Mouse (Mus musculus) CH12.LX (cell line): ENCODE measurements around the gene 1700088E04Rik. TPM values are rescaled to one million over a fixed set of nuclear protein-coding genes. Genes with fewer than 3 reads are reported as not detected.

ENCODE experiments used
- DNase-seq: peaks from one replicate; pipeline ENCODE4 v3.0.0-alpha.2; 2013; ENCODE audit errors: extremely low read depth
- H3K27ac ChIP-seq: 2 replicates; pipeline ENCODE4 v1.5.1; 2012; ENCODE audit warnings: low read depth, mild to moderate bottlenecking, control low read depth, moderate library complexity; ENCODE audit not compliant: insufficient read depth
- H3K27me3 ChIP-seq: replicated peaks from 2 replicates; pipeline ENCODE3; 2012; ENCODE audit warnings: inconsistent platforms
- H3K36me3 ChIP-seq, 2 experiments: replicated peaks in 1 of 2; 2 replicates each; pipeline versions ENCODE3 to v1.6.1; 2012; ENCODE audit warnings: inconsistent platforms in 1 of 2, low read length in 1 of 2, mild to moderate bottlenecking in 1 of 2, mixed read lengths in 1 of 2, moderate library complexity in 1 of 2; ENCODE audit not compliant: control insufficient read depth in 1 of 2, insufficient read depth in 1 of 2
- H3K4me1 ChIP-seq, 2 experiments: 2 replicates each; pipeline ENCODE4 v1.6.1; 2012; ENCODE audit warnings: inconsistent platforms in 1 of 2, moderate library complexity in 1 of 2; ENCODE audit not compliant: insufficient read depth in 2 of 2, control insufficient read depth in 1 of 2
- H3K4me2 ChIP-seq: 2 replicates; pipeline ENCODE4 v1.6.1; 2012; ENCODE audit warnings: low read depth, mild to moderate bottlenecking, control low read depth; ENCODE audit not compliant: poor library complexity, insufficient read depth, severe bottlenecking
- H3K4me3 ChIP-seq, 3 experiments: fragments of 150-350 bp in 1 of 3; sonication (generic) in 1 of 3; replicated peaks in 1 of 3; 2 replicates each; pipeline versions ENCODE3 to v1.5.1; 2011 to 2012; ENCODE audit warnings: low read depth in 2 of 3, low read length in 2 of 3, mild to moderate bottlenecking in 2 of 3, moderate library complexity in 2 of 3, control low read depth in 1 of 3, improper control_type of control experiment in 1 of 3, inconsistent platforms in 1 of 3, mixed read lengths in 1 of 3; ENCODE audit not compliant: poor library complexity in 1 of 3
- H3K79me2 ChIP-seq: replicated peaks from 2 replicates; pipeline ENCODE4 v1.6.1; 2012; ENCODE audit warnings: mild to moderate bottlenecking, moderate library complexity; ENCODE audit not compliant: control insufficient read depth, poor library complexity, insufficient read depth, severe bottlenecking; ENCODE audit errors: extremely low read depth
- H3K9ac ChIP-seq: 2 replicates; pipeline ENCODE4 v1.6.1; 2012; ENCODE audit warnings: low read depth, mild to moderate bottlenecking, control low read depth, moderate library complexity; ENCODE audit not compliant: insufficient read depth
- H3K9me3 ChIP-seq: replicated peaks from 2 replicates; pipeline ENCODE3; 2012; ENCODE audit warnings: low read length, inconsistent platforms, mixed read lengths
- E2F4 ChIP-seq: IDR thresholded peaks from 2 replicates; pipeline ENCODE4 v1.6.1; 2011; ENCODE audit warnings: low read depth, low read length, improper control_type of control experiment; ENCODE audit not compliant: insufficient replicate concordance
- ELF1 ChIP-seq: IDR thresholded peaks from 2 replicates; pipeline ENCODE4 v1.6.1; 2014; ENCODE audit warnings: low read depth, mild to moderate bottlenecking, inconsistent platforms, low read length, improper control_type of control experiment
- EP300 ChIP-seq: IDR thresholded peaks from 2 replicates; pipeline ENCODE4 v1.6.1; 2011; ENCODE audit warnings: low read length, improper control_type of control experiment
- ETS1 ChIP-seq: conservative IDR thresholded peaks from 2 replicates; pipeline ENCODE4 v1.6.1; 2012; ENCODE audit warnings: low read depth, mild to moderate bottlenecking, inconsistent platforms, low read length, improper control_type of control experiment, moderate library complexity
- GABPA ChIP-seq: IDR thresholded peaks from 2 replicates; pipeline ENCODE4 v1.6.1; 2012; ENCODE audit warnings: low read depth, low read length, improper control_type of control experiment, inconsistent platforms; ENCODE audit not compliant: insufficient replicate concordance
- JUND ChIP-seq: conservative IDR thresholded peaks from 2 replicates; pipeline ENCODE4 v1.6.1; 2011; ENCODE audit warnings: low read depth, low read length, improper control_type of control experiment
- MAFK ChIP-seq: IDR thresholded peaks from 2 replicates; pipeline ENCODE4 v1.6.1; 2011; ENCODE audit warnings: low read length, improper control_type of control experiment; ENCODE audit not compliant: insufficient replicate concordance
- MAX ChIP-seq: IDR thresholded peaks from 2 replicates; pipeline ENCODE4 v1.6.1; 2011; ENCODE audit warnings: low read length, improper control_type of control experiment
- MYC ChIP-seq: IDR thresholded peaks from 2 replicates; pipeline ENCODE4 v1.6.1; 2011; ENCODE audit warnings: low read depth, mild to moderate bottlenecking, improper control_type of control experiment, low read length
- NELFE ChIP-seq: IDR thresholded peaks from 2 replicates; pipeline ENCODE4 v1.6.1; 2011; ENCODE audit warnings: low read depth, low read length, improper control_type of control experiment
- POLR2A ChIP-seq: IDR thresholded peaks from 2 replicates; pipeline ENCODE4 v1.6.1; 2011; ENCODE audit warnings: low read depth, mild to moderate bottlenecking, improper control_type of control experiment, low read length
- POLR2AphosphoS2 ChIP-seq: IDR thresholded peaks from 2 replicates; pipeline ENCODE4 v1.6.1; 2011; ENCODE audit warnings: low read depth, low read length, improper control_type of control experiment
- SIN3A ChIP-seq: IDR thresholded peaks from 2 replicates; pipeline ENCODE4 v1.6.1; 2012; ENCODE audit warnings: low read length, improper control_type of control experiment, inconsistent platforms
- USF1 ChIP-seq: IDR thresholded peaks from 2 replicates; pipeline ENCODE4 v1.6.1; 2014; ENCODE audit warnings: low read depth, mild to moderate bottlenecking, inconsistent platforms, low read length, improper control_type of control experiment
- USF2 ChIP-seq: conservative IDR thresholded peaks from 2 replicates; pipeline ENCODE4 v1.6.1; 2011; ENCODE audit warnings: low read depth, low read length, improper control_type of control experiment
- ZKSCAN1 ChIP-seq: IDR thresholded peaks from 2 replicates; pipeline ENCODE4 v1.6.1; 2012; ENCODE audit warnings: low read depth, inconsistent platforms, low read length, improper control_type of control experiment, borderline replicate concordance
- ZNF384 ChIP-seq: IDR thresholded peaks from 2 replicates; pipeline ENCODE4 v1.6.1; 2012; ENCODE audit warnings: low read depth, low read length, improper control_type of control experiment, inconsistent platforms
- dilution Hi-C: fragments of 300-500 bp; cut with MboI; formaldehyde crosslinking; loops from 2 replicates; pipeline ENCODE4 v1.14.3; 2020; ENCODE audit warnings: low sequenced_read_pairs; ENCODE audit not compliant: extremely low pct_unique_long_range_greater_than_20kb, extremely low pct_ligation_motif_present
- in situ Hi-C: fragments of 300-500 bp; cut with MboI; formaldehyde crosslinking; loops from 3 replicates; pipeline ENCODE4 v1.14.3; 2019; ENCODE audit warnings: low sequenced_read_pairs, low pct_ligation_motif_present, low pct_unique_long_range_greater_than_20kb, mixed read lengths
- polyA plus RNA-seq: library from polyadenylated mRNA; unstranded; fragments of >175 nt; gene quantifications from 2 replicates; pipeline ENCODE4 v1.2.1, GENCODE M21; 2012; ENCODE audit warnings: low read depth; ENCODE audit not compliant: insufficient read length
- total RNA-seq, 2 experiments: library from RNA; depleted of rRNA; stranded (reverse); fragments of 300-350 nt in 1 of 2; fragments of >200 nt in 1 of 2; gene quantifications; 2 replicates each; pipeline ENCODE4 v1.2.3; 2012 to 2014

The 1700088E04Rik gene
- total and polyA plus RNA-seq, 3 experiments = 1.0 to 4.2 (median 2.1) TPM

DNA sequence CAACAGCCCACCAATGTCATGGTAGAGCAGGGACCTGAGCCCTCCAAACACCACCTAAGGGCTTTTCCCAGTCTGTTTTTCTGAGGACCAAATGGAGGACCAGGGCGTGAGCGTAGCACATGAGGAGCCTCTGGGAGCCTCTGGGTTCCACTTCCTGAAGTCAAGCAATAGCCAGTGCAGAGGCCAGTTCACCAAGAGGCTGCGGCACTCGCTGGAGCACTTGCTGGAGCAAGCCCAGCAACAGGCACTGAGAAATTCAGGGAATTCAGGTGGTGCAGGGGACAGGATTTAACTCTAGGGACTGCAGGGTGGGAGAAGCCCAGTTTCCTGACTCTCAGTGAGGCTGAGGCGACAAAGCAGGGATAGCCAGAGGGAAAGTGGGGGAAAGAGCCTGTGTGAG, 42.8 kb downstream of the 1700088E04Rik start:
- DNase-seq = no peak
- TF ChIP-seq POLR2AphosphoS2 (no peak), ZKSCAN1 (no peak), JUND (no peak), GABPA (no peak), USF1 (no peak), USF2 (no peak), MAFK (no peak), ELF1 (no peak), SIN3A (no peak), EP300 (no peak), NELFE (no peak), MYC (no peak), ETS1 (no peak), MAX (no peak), E2F4 (no peak), ZNF384 (no peak), POLR2A (no peak)
- dilution Hi-C loops = no loop called here
- no peak overlapping the region for H3K27ac ChIP-seq
- no peak overlapping the region for H3K4me2 ChIP-seq
- no peak overlapping the region for H3K9ac ChIP-seq
- no peaks in the 10 kb centered on the region for H3K9me3 ChIP-seq
- in situ Hi-C loops = loop anchor here (5.0 kb wide), 1 partner anchor 39 kb away; no protein-coding TSS in a partner anchor
- H3K4me1 ChIP-seq = no peaks in the 10 kb centered on the region
- no peaks in the 10 kb centered on the region for H3K27me3 ChIP-seq
- no peak overlapping the region for H3K4me3 ChIP-seq
- peaks cover 23 to 37% of the 10 kb centered on the region in 2 experiments for H3K36me3 ChIP-seq
- no peaks in the 10 kb centered on the region for H3K79me2 ChIP-seq

DNA sequence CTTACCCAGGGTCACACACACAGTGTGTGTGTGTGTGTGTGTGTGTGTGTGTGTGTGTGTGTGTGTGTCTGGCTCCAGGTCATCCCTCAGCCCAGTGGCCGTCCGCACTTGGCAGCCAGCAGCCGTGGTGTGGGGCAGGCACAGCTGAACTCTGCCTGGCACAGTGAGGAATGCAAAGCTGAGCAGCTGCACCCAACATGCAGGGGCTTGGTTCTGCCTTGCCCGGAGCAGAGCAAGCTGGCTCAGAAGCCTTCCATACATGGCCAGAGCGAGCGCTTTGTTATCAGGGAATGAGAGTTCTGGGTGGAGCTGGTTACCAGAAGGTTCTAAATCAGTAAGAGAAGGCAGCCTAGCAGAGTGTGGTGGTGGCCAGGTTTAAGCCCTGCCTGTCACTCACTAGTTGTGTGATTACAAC, 43.4 kb downstream of the 1700088E04Rik start:
- dilution Hi-C loops = no loop called here
- Histone ChIP-seq H3K79me2 (no peaks in the 10 kb centered on the region), H3K4me1 (no peaks in the 10 kb centered on the region), H3K9ac (no peak overlapping the region), H3K9me3 (no peaks in the 10 kb centered on the region), H3K4me2 (no peak overlapping the region), H3K27me3 (no peaks in the 10 kb centered on the region), H3K4me3 (no peak overlapping the region), H3K36me3 (peaks cover 29 to 43% of the 10 kb centered on the region in 2 experiments), H3K27ac (no peak overlapping the region)
- no peak for DNase-seq
- TF ChIP-seq ELF1 = no peak
- TF ChIP-seq POLR2AphosphoS2 = no peak
- in situ Hi-C loops = loop anchor here (5.0 kb wide), 1 partner anchor 40 kb away; no protein-coding TSS in a partner anchor
